Mouse (Mus musculus): Measurements from ENCODE around the gene Gata5. TPM values are rescaled to one million over a fixed set of nuclear protein-coding genes. Genes with fewer than 3 reads are reported as not detected.

Gene Gata5
- polyA plus RNA-seq (2012; rRNA removed), result 0.80 and 0.98 TPM in 2 replicates

DNA sequence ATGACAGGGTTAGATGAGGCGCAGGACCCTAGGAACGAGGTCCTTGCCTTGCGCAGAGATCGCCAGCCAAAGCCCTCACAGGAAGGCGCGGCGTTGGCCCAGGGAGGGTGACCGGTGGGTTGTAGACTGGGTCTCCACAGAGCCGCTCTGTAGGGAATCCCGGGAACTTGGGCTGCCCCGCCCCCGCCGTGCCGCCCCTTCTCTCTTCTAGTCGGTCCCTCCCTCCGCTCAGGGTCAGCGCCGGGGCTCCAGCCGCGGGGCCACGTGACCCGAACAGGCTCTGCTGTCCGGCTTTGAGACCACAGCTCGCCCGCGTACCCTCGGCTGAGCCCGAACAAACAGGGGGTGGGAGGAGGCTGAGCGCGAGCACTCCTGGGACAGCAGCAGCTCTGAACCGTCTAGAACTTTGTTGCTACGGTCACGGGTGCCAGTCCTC is at the start of gene Gata5:
TSS of gene Gata5 (minus strand) at position 149 of the 436 bp plus-strand sequence.

DNA sequence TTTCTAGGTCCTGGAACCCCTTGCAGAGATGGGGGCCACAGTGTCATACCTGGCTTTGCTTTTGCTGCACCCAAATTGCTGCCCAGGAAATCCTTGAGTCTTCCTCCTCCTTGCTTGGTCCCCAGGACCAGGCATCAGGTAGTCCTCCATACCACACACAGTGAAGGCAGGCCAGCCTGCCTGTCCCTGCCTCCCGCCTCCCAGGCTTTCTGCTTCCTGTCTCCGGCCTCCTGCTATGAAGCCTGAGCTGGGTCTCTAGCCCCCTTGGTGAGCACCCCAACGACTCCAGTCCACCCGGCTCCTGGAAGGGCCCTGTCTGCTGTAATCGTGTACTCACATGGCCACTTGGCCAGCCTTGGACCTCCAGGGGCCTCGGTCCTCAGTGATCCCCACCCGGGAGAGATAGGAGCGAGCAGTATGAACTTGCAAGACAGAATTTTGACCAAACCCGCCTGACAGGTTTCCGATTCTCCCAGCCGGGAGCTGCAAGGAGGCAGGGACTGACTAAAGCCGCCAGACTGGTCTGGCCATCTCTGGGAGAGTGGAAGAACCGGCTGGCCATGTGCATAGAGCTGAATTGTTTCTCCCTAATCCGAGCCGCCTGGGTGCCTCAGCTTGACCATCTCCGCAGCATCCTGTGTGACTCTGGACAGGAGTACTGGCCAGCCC is 44.9 kb downstream of the Gata5 start, which contains the start of gene Rbbp8nl:
TSS of gene Rbbp8nl (minus strand) at position 440 of the 669 bp plus-strand sequence.

Other genes starting within 250 kb of the Gata5 start
- gene Hrh3, start 230.2 kb downstream of the Gata5 start, polyA plus RNA-seq (2012; rRNA removed), result 0.13 and 0.23 TPM in 2 replicates
- gene Osbpl2, start 215.4 kb downstream of the Gata5 start, polyA plus RNA-seq (2012; rRNA removed), result 47.0 and 47.9 TPM in 2 replicates
- gene Adrm1, start 163.2 kb downstream of the Gata5 start, polyA plus RNA-seq (2012; rRNA removed), result 114 and 125 TPM in 2 replicates
- gene Lama5, start 108.8 kb downstream of the Gata5 start, polyA plus RNA-seq (2012; rRNA removed), result 60.6 and 63.4 TPM in 2 replicates
- gene Rps21, start 77.3 kb downstream of the Gata5 start, polyA plus RNA-seq (2012; rRNA removed), result 2,955 and 3,485 TPM in 2 replicates
- 33.6 and 35.1 TPM in 2 replicates for gene Cables2, start 61.2 kb downstream of the Gata5 start, polyA plus RNA-seq (2012; rRNA removed)
- 3.7 and 4.2 TPM in 2 replicates for gene Rbbp8nl, start 44.8 kb downstream of the Gata5 start, polyA plus RNA-seq (2012; rRNA removed)
- gene Slco4a1, start 121.5 kb upstream of the Gata5 start, polyA plus RNA-seq (2012; rRNA removed), result 12.3 and 13.6 TPM in 2 replicates
- 1.5 and 2.0 TPM in 2 replicates for gene Ntsr1, start 165.3 kb upstream of the Gata5 start, polyA plus RNA-seq (2012; rRNA removed)
- 30.0 and 34.1 TPM in 2 replicates for gene Mrgbp, start 246.6 kb upstream of the Gata5 start, polyA plus RNA-seq (2012; rRNA removed)